Mouse (Mus musculus): Measurements from ENCODE around the gene Sfxn2. TPM values are rescaled to one million over a fixed set of nuclear protein-coding genes. Genes with fewer than 3 reads are reported as not detected.

Gene Sfxn2
- total and polyA plus RNA-seq, 3 experiments, result 20.3 to 36.6 (median 21.2) TPM

GRCm38 (mm10) chr19:46527632-46528528 lies 45.3 kb upstream of the Sfxn2 start:
- Histone ChIP-seq H3K36me3 (ENCODE audit: control insufficient read depth in 1 of 2, insufficient read depth in 2 of 2, low read length in 2 of 2) (peaks cover 0 to 25% of the 10 kb centered on the region in 2 experiments; a peak in 2 of 4 replicates), H3K9me3 (replicated peaks; ENCODE audit: insufficient read depth, low read length) (no peaks in the 10 kb centered on the region), H3K9ac (ENCODE audit: control insufficient read depth, low read depth, low read length, poor library complexity, severe bottlenecking) (peak overlapping the region; percentile 32), H3K4me3 (ENCODE audit: control insufficient read depth in 1 of 2, insufficient read depth in 1 of 2, low read depth in 2 of 2, low read length in 2 of 2) (peak overlapping the region; percentile 40 to 44), H3K27me3 (ENCODE audit: control insufficient read depth in 1 of 2, insufficient read depth in 2 of 2, low read length in 2 of 2) (no peaks in the 10 kb centered on the region), H3K79me2 (ENCODE audit: control insufficient read depth, insufficient read depth, low read length, poor library complexity) (no peaks in the 10 kb centered on the region; the same call in 1 of the 2 replicates), H3K27ac (ENCODE audit: control insufficient read depth, low read depth, low read length) (no peak overlapping the region), H3K4me1 (ENCODE audit: control insufficient read depth in 1 of 2, insufficient read depth in 2 of 2, low read length in 2 of 2) (peaks cover 12 to 43% of the 10 kb centered on the region in 2 experiments)
- peak; percentile 10 for DNase-seq (ENCODE audit: low read depth, low spot score)
- TF ChIP-seq ZC3H11A (IDR thresholded peaks at IDR 0.05; ENCODE audit: low read depth, low read length) (no peak), MAX (IDR thresholded peaks at IDR 0.05; ENCODE audit: low read length) (0 out of 2 replicates have a peak, but pooled peaks have one; percentile 25), JUND (IDR thresholded peaks at IDR 0.05; ENCODE audit: low read depth, low read length) (no peak), SIN3A (IDR thresholded peaks at IDR 0.05; ENCODE audit: low read length) (no peak; the same call in 1 of the 2 replicates), USF2 (IDR thresholded peaks at IDR 0.05; ENCODE audit: borderline replicate concordance in 1 of 2, insufficient read depth in 1 of 2, low read depth in 1 of 2, low read length in 2 of 2) (no peak), GABPA (IDR thresholded peaks at IDR 0.05; ENCODE audit: low read depth, low read length) (no peak), KAT2A (conservative IDR thresholded peaks at IDR 0.05; ENCODE audit: low read depth, low read length) (no peak), TAL1 (IDR thresholded peaks at IDR 0.05; ENCODE audit: low read length) (no peak), POLR2AphosphoS2 (IDR thresholded peaks at IDR 0.05; ENCODE audit: low read length) (no peak), MXI1 (IDR thresholded peaks at IDR 0.05; ENCODE audit: low read depth, low read length) (no peak), ZMIZ1 (IDR thresholded peaks at IDR 0.05; ENCODE audit: low read depth, low read length) (no peak), MAZ (IDR thresholded peaks at IDR 0.05; ENCODE audit: low read depth, low read length) (no peak), ZNF384 (IDR thresholded peaks at IDR 0.05; ENCODE audit: low read depth, low read length) (peak; percentile 68), USF1 (IDR thresholded peaks at IDR 0.05; ENCODE audit: low read depth, low read length) (peak; percentile 52), MEF2A (IDR thresholded peaks at IDR 0.05; ENCODE audit: extremely low read depth, insufficient replicate concordance, low read depth, low read length, poor library complexity, severe bottlenecking) (no peak), HCFC1 (IDR thresholded peaks at IDR 0.05; ENCODE audit: low read depth, low read length) (no peak), RAD21 (IDR thresholded peaks at IDR 0.05; ENCODE audit: low read depth, low read length) (no peak), POLR2A (IDR thresholded peaks at IDR 0.05; ENCODE audit: control insufficient read depth in 1 of 2, insufficient read depth in 1 of 2, low read depth in 1 of 2, low read length in 2 of 2, poor library complexity in 1 of 2) (no peak), MYC (IDR thresholded peaks at IDR 0.05; ENCODE audit: low read depth, low read length) (no peak), SMC3 (IDR thresholded peaks at IDR 0.05; ENCODE audit: low read depth, low read length) (no peak), TCF12 (IDR thresholded peaks at IDR 0.05; ENCODE audit: low read depth, low read length) (no peak), TBP (IDR thresholded peaks at IDR 0.05; ENCODE audit: low read depth, low read length) (no peak), NELFE (IDR thresholded peaks at IDR 0.05; ENCODE audit: low read depth, low read length) (no peak)

Data from MEL (cell line).